Mouse (Mus musculus) macrophage (primary cell): ENCODE results near the gene Iffo2. TPM values are rescaled to one million over a fixed set of nuclear protein-coding genes. Genes with fewer than 3 reads are reported as not detected.

Experiments
- H3K27ac ChIP-seq: fragments of 350-480 bp; formaldehyde crosslinking; 2 replicates; pipeline ENCODE4 v1.9.0; 2021
- H3K36me3 ChIP-seq: fragments of 350-480 bp; formaldehyde crosslinking; 2 replicates; pipeline ENCODE4 v1.9.0; 2021; ENCODE audit errors: inconsistent target
- H3K4me3 ChIP-seq: fragments of 350-480 bp; formaldehyde crosslinking; 2 replicates; pipeline ENCODE4 v1.9.0; 2021; ENCODE audit errors: inconsistent target
- H3K79me2 ChIP-seq: fragments of 350-480 bp; formaldehyde crosslinking; 2 replicates; pipeline ENCODE4 v1.9.0; 2021; ENCODE audit errors: inconsistent target
- WGBS: methylation state at CpG from one replicate; pipeline ENCODE4 v1.1.7; 2026; ENCODE audit warnings: inconsistent platforms; ENCODE audit not compliant: missing documents; 5-methylcytosine and 5-hydroxymethylcytosine counted together
- polyA plus RNA-seq: library from polyadenylated mRNA; stranded (reverse); fragments of 250-400 nt; gene quantifications from 3 replicates; pipeline ENCODE4 v1.2.4, GENCODE M21; 2018; ENCODE audit warnings: inconsistent platforms

Gene Iffo2
- polyA plus RNA-seq, 1 experiment from 2014 or later: 8.4 TPM

DNA sequence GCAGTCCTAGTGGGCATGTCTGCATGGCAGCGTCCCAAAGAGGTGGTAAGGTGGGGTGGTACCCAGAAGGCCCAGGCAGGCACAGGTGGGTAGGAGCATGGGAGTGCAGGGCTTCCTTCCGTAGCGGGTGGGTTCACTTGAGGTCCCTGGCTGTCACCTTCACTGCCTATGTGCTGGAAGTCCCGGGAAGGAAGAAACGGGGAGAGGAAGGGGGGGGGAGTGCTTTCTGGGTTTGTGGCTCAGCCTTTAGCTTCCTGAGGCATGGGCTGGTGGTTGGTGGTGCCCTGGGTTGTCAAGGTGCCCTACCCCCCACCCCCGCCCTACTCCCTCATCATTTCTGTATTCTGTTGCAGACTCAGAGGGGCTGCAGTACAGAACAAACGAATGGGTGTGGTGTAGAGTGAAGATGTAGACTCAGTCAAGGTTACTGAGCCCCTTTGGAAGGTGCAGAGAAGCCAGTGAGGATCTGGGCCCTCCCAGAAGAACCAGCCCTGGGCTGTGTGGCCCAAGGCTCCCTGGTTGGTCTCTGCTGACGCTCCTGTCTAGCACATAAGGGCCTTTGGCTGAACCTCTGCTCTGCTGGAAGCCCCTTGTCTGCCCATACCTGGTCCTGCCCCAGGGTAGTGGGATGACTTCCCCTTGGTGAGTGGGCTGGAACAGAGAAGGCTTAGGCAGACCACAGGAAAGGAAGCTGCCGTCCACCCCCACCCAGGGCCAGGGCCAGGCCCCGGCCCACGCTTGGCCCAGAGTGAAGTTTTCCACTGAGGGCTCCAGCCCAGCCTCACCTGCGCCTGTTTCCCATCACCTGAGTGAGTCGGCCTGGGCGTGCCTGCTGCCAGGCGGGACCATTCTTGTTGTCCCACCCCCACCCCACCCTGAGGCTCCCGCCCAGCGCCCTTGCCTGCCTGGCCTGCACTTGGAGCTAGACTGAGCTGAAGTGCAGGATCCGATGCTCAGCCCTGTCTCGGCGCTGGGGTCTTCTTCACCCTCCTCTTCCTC lies 67.2 kb downstream of the Iffo2 start:
- Histone ChIP-seq H3K27ac (peak overlapping the region; percentile 97), H3K79me2 (peaks cover 86% of the 10 kb centered on the region), H3K36me3 (no peaks in the 10 kb centered on the region), H3K4me3 (no peak overlapping the region)
- 39% methylated on average over 20 of the region's 20 CpGs for WGBS

GRCm38 (mm10) chr4:139598356-139598755 lies 68.0 kb downstream of the Iffo2 start:
- H3K79me2 ChIP-seq: peaks cover 86% of the 10 kb centered on the region
- 26% methylated on average over 13 of the region's 13 CpGs for WGBS
- peak overlapping the region; percentile 97 for H3K27ac ChIP-seq
- no peak overlapping the region for H3K4me3 ChIP-seq
- no peaks in the 10 kb centered on the region for H3K36me3 ChIP-seq

GRCm38 (mm10) chr4:139598950-139599518 lies 68.7 kb downstream of the Iffo2 start:
- H3K79me2 ChIP-seq: peaks cover 82% of the 10 kb centered on the region
- no peak overlapping the region for H3K4me3 ChIP-seq
- H3K36me3 ChIP-seq: no peaks in the 10 kb centered on the region
- H3K27ac ChIP-seq: peak overlapping the region; percentile 97
- WGBS: 1% methylated on average over 12 of the region's 12 CpGs

GRCm38 (mm10) chr4:139601519-139602356 lies 71.4 kb downstream of the Iffo2 start:
- peaks cover 21% of the 10 kb centered on the region for H3K36me3 ChIP-seq
- peaks cover 70% of the 10 kb centered on the region for H3K79me2 ChIP-seq
- H3K4me3 ChIP-seq: no peak overlapping the region
- WGBS: 56% methylated on average over 7 of the region's 7 CpGs
- peak overlapping the region; percentile 97 for H3K27ac ChIP-seq

- Histone ChIP-seq H3K27ac (peak within 1 kb of the TSS; percentile 97), H3K4me3 (no peak within 1 kb of the TSS), H3K36me3 (peaks cover 28% of the 10 kb centered on the region), H3K79me2 (peaks cover 61% of the 10 kb centered on the region)
- 55% methylated on average over 14 of the region's 14 CpGs for WGBS
Observed at GRCm38 (mm10) chr4:139602357-139603244, 72.3 kb downstream of the Iffo2 start, which contains the start of gene Gm21969. Gene Gm21969 (plus strand): TSS chr4:139603186.

- Histone ChIP-seq H3K27ac (no peak overlapping the region), H3K79me2 (peaks cover 43% of the 10 kb centered on the region), H3K36me3 (peaks cover 35% of the 10 kb centered on the region), H3K4me3 (no peak overlapping the region)
- 94% methylated on average over 11 of the region's 11 CpGs for WGBS
Observed at GRCm38 (mm10) chr4:139605216-139605615, 74.9 kb downstream of the Iffo2 start.

DNA sequence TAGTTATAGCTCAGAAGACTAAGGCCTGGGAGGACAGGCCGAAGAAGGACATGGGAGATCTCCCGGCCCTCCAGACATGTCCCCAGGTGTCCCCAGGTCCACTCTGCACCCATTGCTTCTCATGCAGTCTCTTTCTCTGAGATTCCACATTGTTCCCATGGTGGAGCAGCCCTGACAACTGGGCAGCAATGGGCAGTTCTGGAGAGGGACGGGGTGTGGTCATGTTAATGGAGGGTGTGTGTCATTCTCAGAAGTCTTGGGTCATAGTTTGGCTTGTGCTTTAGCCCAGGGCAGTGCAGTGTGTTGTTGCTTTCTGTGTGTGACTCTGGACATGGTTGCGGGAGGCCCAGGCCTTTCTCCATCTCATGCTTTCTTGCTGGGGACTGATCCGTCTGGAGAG lies 76.4 kb downstream of the Iffo2 start:
- H3K27ac ChIP-seq: no peak overlapping the region
- WGBS: 92% methylated on average over 5 of the region's 5 CpGs
- H3K36me3 ChIP-seq: peaks cover 35% of the 10 kb centered on the region
- H3K4me3 ChIP-seq: no peak overlapping the region
- H3K79me2 ChIP-seq: peaks cover 31% of the 10 kb centered on the region; the same call in 1 of the 2 replicates

DNA sequence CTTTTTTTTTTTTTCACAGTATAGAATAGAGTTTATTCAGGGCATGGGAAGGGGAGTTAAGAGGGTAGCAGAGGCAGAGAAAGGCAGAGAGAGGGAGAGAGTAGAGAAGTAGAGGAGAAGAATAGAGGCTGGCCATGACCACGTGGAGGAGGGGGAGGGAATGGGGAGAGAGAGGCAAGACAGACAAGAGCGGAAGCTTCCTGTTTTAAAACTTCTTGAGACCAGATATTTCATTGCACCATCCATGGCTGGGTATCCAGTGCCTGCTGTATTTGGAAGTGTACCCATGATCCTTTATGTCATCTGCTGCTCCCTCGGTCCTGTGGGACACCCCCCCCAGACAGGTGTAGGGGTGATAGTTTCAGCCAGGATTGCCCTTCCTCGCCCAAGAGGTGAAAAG lies 78.6 kb downstream of the Iffo2 start:
- WGBS: 26% methylated on average over 4 of the region's 4 CpGs

GRCm38 (mm10) chr4:139610954-139611353 lies 80.6 kb downstream of the Iffo2 start:
- H3K4me3 ChIP-seq: no peak overlapping the region
- H3K79me2 ChIP-seq: peaks cover 41% of the 10 kb centered on the region
- H3K36me3 ChIP-seq: peaks cover 40% of the 10 kb centered on the region; the same call in 1 of the 2 replicates
- WGBS: 86% methylated on average over 6 of the region's 6 CpGs
- H3K27ac ChIP-seq: no peak overlapping the region

More for the DNA sequence above, 78.6 kb downstream of the Iffo2 start:
- peaks cover 51% of the 10 kb centered on the region for H3K36me3 ChIP-seq
- H3K79me2 ChIP-seq: peaks cover 36% of the 10 kb centered on the region; the same call in 1 of the 2 replicates
- no peak overlapping the region for H3K4me3 ChIP-seq
- 0 out of 2 replicates have a peak overlapping the region, but pooled peaks have one; percentile 8 for H3K27ac ChIP-seq

- Histone ChIP-seq H3K36me3 (peaks cover 35% of the 10 kb centered on the region; the same call in 1 of the 2 replicates), H3K79me2 (peaks cover 47% of the 10 kb centered on the region), H3K4me3 (no peak overlapping the region), H3K27ac (no peak overlapping the region)
- 10% methylated on average over 10 of the region's 10 CpGs for WGBS
Observed at GRCm38 (mm10) chr4:139611542-139611953, 81.2 kb downstream of the Iffo2 start.

DNA sequence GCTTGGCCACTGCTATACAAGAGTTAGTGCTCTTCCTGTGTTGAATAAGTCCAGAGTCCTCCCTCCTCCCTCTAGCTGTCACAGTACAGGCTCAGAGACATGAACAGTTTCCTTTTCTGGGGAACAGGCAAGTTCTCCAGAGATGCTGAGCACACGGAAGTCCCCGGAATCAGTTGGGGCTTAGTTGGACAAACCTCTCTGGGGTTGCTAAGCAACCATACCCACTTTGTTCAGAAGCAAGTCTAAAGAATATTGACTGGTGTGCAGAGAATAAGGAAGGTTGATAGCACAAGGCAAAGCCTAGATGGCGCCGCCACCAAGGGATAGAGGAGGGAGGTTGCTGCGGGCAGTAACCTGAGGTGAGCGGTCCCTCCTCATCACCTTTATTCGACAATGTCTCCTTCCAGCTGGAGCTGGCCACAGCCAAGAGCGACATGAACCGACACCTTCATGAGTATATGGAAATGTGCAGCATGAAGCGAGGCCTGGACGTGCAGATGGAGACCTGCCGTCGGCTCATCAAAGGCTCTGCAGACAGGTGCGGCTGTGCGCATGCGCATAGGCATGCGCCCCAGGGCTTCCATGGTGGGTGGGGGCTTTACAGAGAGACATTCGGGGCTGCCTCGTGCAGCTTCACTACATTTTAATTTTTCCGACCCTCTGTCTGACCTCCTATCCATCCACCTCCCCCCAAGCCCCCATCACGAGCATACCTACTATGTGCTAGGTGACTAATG lies 84.3 kb downstream of the Iffo2 start:
- Histone ChIP-seq H3K27ac (no peak overlapping the region), H3K79me2 (peaks cover 47% of the 10 kb centered on the region), H3K4me3 (no peak overlapping the region), H3K36me3 (peaks cover 20% of the 10 kb centered on the region; the same call in 1 of the 2 replicates)
- WGBS: 94% methylated on average over 21 of the region's 21 CpGs

- Histone ChIP-seq H3K79me2 (peaks cover 47% of the 10 kb centered on the region), H3K36me3 (peaks cover 20% of the 10 kb centered on the region; the same call in 1 of the 2 replicates), H3K27ac (peak overlapping the region; percentile 83), H3K4me3 (peak overlapping the region; percentile 77)
- under 1% methylated on average over 23 of the region's 24 CpGs for WGBS
Observed at GRCm38 (mm10) chr4:139616276-139617000, 86.1 kb downstream of the Iffo2 start.
